Mouse (Mus musculus) brain, embryonic 14.5 days (tissue): ENCODE measurements around the gene Zcchc17.

Experiments used
- CTCF ChIP-seq: fragments of 200-500 bp; IDR thresholded peaks from 2 replicates; pipeline ENCODE4 v1.5.1; 2012; ENCODE audit warnings: inconsistent platforms, mild to moderate bottlenecking, moderate library complexity, borderline replicate concordance; ENCODE audit not compliant: insufficient read depth, insufficient read length; ENCODE audit errors: extremely low read depth
- POLR2A ChIP-seq: fragments of 200-500 bp; IDR thresholded peaks from 2 replicates; pipeline ENCODE4 v1.6.1; 2012; ENCODE audit warnings: mild to moderate bottlenecking, inconsistent platforms, borderline replicate concordance; ENCODE audit not compliant: poor library complexity, insufficient read depth, insufficient read length, severe bottlenecking; ENCODE audit errors: extremely low read depth

- no peak for TF ChIP-seq CTCF
- no peak for TF ChIP-seq POLR2A
These were observed 20.7 kb upstream of the Zcchc17 start for GRCm38 (mm10) chr4:130380418-130380817.
